In genomic region chr10:43901578-43902194, GRCm38 (mm10) we compare ENCODE assay signal across 7 mouse cellular contexts. TPM values are rescaled to one million over a fixed set of nuclear protein-coding genes. Genes with fewer than 3 reads are reported as not detected.
DNase-seq lines count a peak whose midpoint lies in the region; ATAC-seq lines count a peak whose summit lies in the region.

Gene Qrsl1, minus strand, starts transcription at chr10:43901745.
Gene Rtn4ip1, plus strand, starts transcription at chr10:43901807.

- peak within 1 kb of the TSS; percentile 67 for H3K9ac ChIP-seq in intestine, embryonic 15.5 days

- H3K9me3 ChIP-seq in intestine, embryonic 15.5 days, result no peaks in the 10 kb centered on the region
- no peaks in the 10 kb centered on the region for H3K9me3 ChIP-seq in midbrain, embryonic 10.5 days (replicated peaks)

- intact Hi-C loops in gastrocnemius, postnatal 36 days (cut with DNase I), result loop anchor here (5.0 kb wide), 1 partner anchor 324 kb away; the partner anchor contains the start of gene Cd24a
- intact Hi-C loops in left cerebral cortex, postnatal 25 days (cut with DNase I), result no loop called here

- peak within 1 kb of the TSS; percentile 70 for H3K4me2 ChIP-seq in intestine, embryonic 15.5 days (replicated peaks)

- no peaks in the 10 kb centered on the region for H3K36me3 ChIP-seq in intestine, embryonic 15.5 days
- peaks cover 19% of the 10 kb centered on the region; the same call in 1 of the 2 replicates for H3K36me3 ChIP-seq in midbrain, embryonic 10.5 days

- peak; percentile 96 for DNase-seq in adrenal gland, adult 2 months
- peak; percentile 88 for DNase-seq in embryo, embryonic 11.5 days (ENCODE audit: low read depth, low spot score)
- peak; percentile 86 to 92 for DNase-seq in gastrocnemius, postnatal 36 days
- peak; percentile 94 to 96 for DNase-seq in left cerebral cortex, postnatal 25 days (ENCODE audit: low spot score in 2 of 2)
- peak; percentile 96 for DNase-seq in midbrain, embryonic 10.5 days (ENCODE audit: low spot score)
- peak; percentile 90 for DNase-seq in right cerebral cortex, postnatal 4 days

- H3K4me3 ChIP-seq in intestine, embryonic 15.5 days (replicated peaks), result peak within 1 kb of the TSS; percentile 78
- peak within 1 kb of the TSS; percentile 86 for H3K4me3 ChIP-seq in midbrain, embryonic 10.5 days

- H3K4me1 ChIP-seq in intestine, embryonic 15.5 days (replicated peaks), result 0 out of 2 replicates have a peak, but pooled peaks cover 2% of the 10 kb centered on the region
- H3K4me1 ChIP-seq in midbrain, embryonic 10.5 days, result peaks cover 22% of the 10 kb centered on the region

- no peaks in the 10 kb centered on the region for H3K27me3 ChIP-seq in intestine, embryonic 15.5 days (replicated peaks)
- no peaks in the 10 kb centered on the region for H3K27me3 ChIP-seq in midbrain, embryonic 10.5 days (ENCODE audit: low read depth, poor library complexity, severe bottlenecking)

- peak; percentile 98 for ATAC-seq in intestine, embryonic 15.5 days

- H3K27ac ChIP-seq in intestine, embryonic 15.5 days, result peak within 1 kb of the TSS; percentile 73
- H3K27ac ChIP-seq in midbrain, embryonic 10.5 days (replicated peaks), result peak within 1 kb of the TSS; percentile 93

- under 1% methylated on average over 40 of the region's 40 CpGs for WGBS in intestine, embryonic 15.5 days
- WGBS in midbrain, embryonic 10.5 days, result under 1% methylated on average over 40 of the region's 40 CpGs

RNA-seq across cellular contexts. Expression of gene Qrsl1, which starts in this region (rescaled TPM):
- total RNA-seq in adrenal gland, adult 2 months (2021), result 10 to 100 TPM in 1 of 2 experiments, 1 to 10 TPM in 1; 9.3 to 12.0 TPM
- 4.7 and 4.8 TPM in 2 replicates for polyA plus RNA-seq in adrenal gland, adult 2 months (2012; rRNA removed)
- total RNA-seq in gastrocnemius, postnatal 36 days (2021), result 10 to 100 TPM; 14.1 to 15.0 TPM
- polyA plus RNA-seq in intestine, embryonic 15.5 days (2015; fragmentation: Nextera tagmentation; extraction: Ambion mirVana), result 18.9 TPM in 2 replicates
- total RNA-seq in left cerebral cortex, postnatal 25 days (2021), result 10 to 100 TPM; 14.8 to 15.0 TPM
- 26.1 and 26.3 TPM in 2 replicates for polyA plus RNA-seq in midbrain, embryonic 10.5 days (2016; fragmentation: Nextera tagmentation; extraction: Ambion mirVana)

RNA-seq across cellular contexts. Expression of gene Rtn4ip1, which starts in this region (rescaled TPM):
- 10 to 100 TPM; 26.3 to 30.3 TPM for total RNA-seq in adrenal gland, adult 2 months (2021)
- polyA plus RNA-seq in adrenal gland, adult 2 months (2012; rRNA removed), result 6.1 and 6.2 TPM in 2 replicates
- 10 to 100 TPM; 22.0 to 22.8 TPM for total RNA-seq in gastrocnemius, postnatal 36 days (2021)
- polyA plus RNA-seq in intestine, embryonic 15.5 days (2015; fragmentation: Nextera tagmentation; extraction: Ambion mirVana), result 16.6 and 18.5 TPM in 2 replicates
- total RNA-seq in left cerebral cortex, postnatal 25 days (2021), result 10 to 100 TPM; 13.1 to 14.5 TPM
- polyA plus RNA-seq in midbrain, embryonic 10.5 days (2016; fragmentation: Nextera tagmentation; extraction: Ambion mirVana), result 20.5 and 21.0 TPM in 2 replicates

Comparison
In these comparisons a context has a peak if more than half of its experiments do, and no peak if none do; other contexts are left out.
1. Peak in every context shown above with its lines: DNase-seq, ATAC-seq, H3K4me3 ChIP-seq and H3K27ac ChIP-seq.